ENCODE assay signal across 8 mouse cellular contexts in genomic region chr7:45869107-45869670, GRCm38 (mm10). TPM values are rescaled to one million over a fixed set of nuclear protein-coding genes. Genes with fewer than 3 reads are reported as not detected.
DNase-seq lines count a peak whose midpoint lies in the region; ATAC-seq and TF ChIP-seq lines count a peak whose summit lies in the region.
"Had no signal": no experiment of that assay in that cellular context is flagged by ENCODE, and none has a peak within 500 bp of the region (broad histone marks: within the 10 kb centered on the region; RNA-seq: fewer than 3 reads in every experiment).

No protein-coding gene starts in this region.

- no peak for TF ChIP-seq CTCF in left cerebral cortex, adult 2 months (IDR thresholded peaks at IDR 0.05)
- TF ChIP-seq CTCF in hindbrain, postnatal 0 days (IDR thresholded peaks at IDR 0.05; ENCODE audit: low read depth), result no peak

- no peak overlapping the region for H3K9ac ChIP-seq in forebrain, embryonic 12.5 days
- H3K9ac ChIP-seq in hindbrain, postnatal 0 days (replicated peaks; ENCODE audit: low read length), result peak overlapping the region; percentile 78
- peak overlapping the region; percentile 56; the same call in 1 of the 2 replicates for H3K9ac ChIP-seq in neural tube, embryonic 14.5 days (replicated peaks; ENCODE audit: low read depth, low read length)

- intact Hi-C loops in left cerebral cortex, adult 2 months (cut with DNase I), result no loop called here

- no peaks in the 10 kb centered on the region for H3K9me3 ChIP-seq in forebrain, embryonic 12.5 days
- no peaks in the 10 kb centered on the region for H3K9me3 ChIP-seq in hindbrain, postnatal 0 days (ENCODE audit: low read length)
- H3K9me3 ChIP-seq in neural tube, embryonic 14.5 days (ENCODE audit: control insufficient read depth, low read length), result no peaks in the 10 kb centered on the region

- peaks cover 69% of the 10 kb centered on the region for H3K27me3 ChIP-seq in forebrain, embryonic 12.5 days
- H3K27me3 ChIP-seq in hindbrain, postnatal 0 days (ENCODE audit: insufficient read depth, low read length), result no peaks in the 10 kb centered on the region
- H3K27me3 ChIP-seq in neural tube, embryonic 14.5 days (ENCODE audit: control insufficient read depth, insufficient read depth, low read length), result peaks cover 4% of the 10 kb centered on the region; the same call in 1 of the 2 replicates

- 18% methylated on average over 8 of the region's 8 CpGs for WGBS in forebrain, embryonic 12.5 days
- 10% methylated on average over 8 of the region's 8 CpGs for WGBS in hindbrain, postnatal 0 days
- WGBS in neural tube, embryonic 14.5 days, result 8% methylated on average over 8 of the region's 8 CpGs

- ATAC-seq in forebrain, embryonic 12.5 days (ENCODE audit: low FRiP score), result no peak
- no peak for ATAC-seq in hindbrain, postnatal 0 days
- ATAC-seq in neural tube, embryonic 14.5 days (ENCODE audit: low read depth), result no peak

- peaks cover 56% of the 10 kb centered on the region for H3K4me1 ChIP-seq in forebrain, embryonic 12.5 days
- peaks cover 27% of the 10 kb centered on the region for H3K4me1 ChIP-seq in hindbrain, postnatal 0 days (ENCODE audit: insufficient read depth, low read length)
- peaks cover 28% of the 10 kb centered on the region for H3K4me1 ChIP-seq in neural tube, embryonic 14.5 days (ENCODE audit: control insufficient read depth, insufficient read depth, low read length)

- peak overlapping the region; percentile 22; the same call in 1 of the 2 replicates for H3K4me3 ChIP-seq in left cerebral cortex, adult 2 months
- peak overlapping the region; percentile 31; the same call in 1 of the 2 replicates for H3K4me3 ChIP-seq in forebrain, embryonic 12.5 days (replicated peaks)
- peak overlapping the region; percentile 72 for H3K4me3 ChIP-seq in hindbrain, postnatal 0 days (ENCODE audit: low read length)
- H3K4me3 ChIP-seq in neural tube, embryonic 14.5 days (ENCODE audit: low read depth, low read length), result peak overlapping the region; percentile 42

- H3K36me3 ChIP-seq in forebrain, embryonic 12.5 days (replicated peaks), result 0 out of 2 replicates have a peak, but pooled peaks cover 3% of the 10 kb centered on the region
- H3K36me3 ChIP-seq in hindbrain, postnatal 0 days (ENCODE audit: insufficient read depth, low read length), result no peaks in the 10 kb centered on the region
- no peaks in the 10 kb centered on the region for H3K36me3 ChIP-seq in neural tube, embryonic 14.5 days (ENCODE audit: control insufficient read depth, insufficient read depth, low read length)

- no peak overlapping the region; the same call in 1 of the 2 replicates for H3K27ac ChIP-seq in left cerebral cortex, adult 2 months
- H3K27ac ChIP-seq in forebrain, embryonic 12.5 days, result no peak overlapping the region
- peak overlapping the region; percentile 78; the same call in 1 of the 2 replicates for H3K27ac ChIP-seq in hindbrain, postnatal 0 days
- H3K27ac ChIP-seq in neural tube, embryonic 14.5 days (ENCODE audit: low read depth, low read length), result no peak overlapping the region; the same call in 1 of the 2 replicates

- peak overlapping the region; percentile 56 for H3K4me2 ChIP-seq in forebrain, embryonic 12.5 days
- H3K4me2 ChIP-seq in hindbrain, postnatal 0 days (ENCODE audit: low read depth, low read length), result peak overlapping the region; percentile 77
- H3K4me2 ChIP-seq in neural tube, embryonic 14.5 days (ENCODE audit: low read depth, low read length), result peak overlapping the region; percentile 60

- DNase-seq in left cerebral cortex, adult 2 months (ENCODE audit: extremely low spot score in 1 of 2, low spot score in 2 of 2), result no peak
- DNase-seq in left cerebral cortex, adult 18-20 months (ENCODE audit: low spot score in 2 of 2), result no peak
- DNase-seq in hindbrain, postnatal 0 days (ENCODE audit: low spot score), result peak; percentile 53
- no peak for DNase-seq in thymus, postnatal 36 days
- no peak for DNase-seq in ovary, postnatal 36 days (ENCODE audit: low spot score)
- DNase-seq: kidney, adult 8-10 months had no signal

RNA-seq across cellular contexts. Expression of gene Kdelr1, which starts 3.4 kb away (rescaled TPM):
- total RNA-seq in left cerebral cortex, adult 2 months (2021), result 10 to 100 TPM; 67.4 to 75.4 TPM
- 10 to 100 TPM; 69.0 to 76.2 TPM for total RNA-seq in left cerebral cortex, adult 18-20 months (2021)
- 38.6 and 44.6 TPM in 2 replicates for polyA plus RNA-seq in forebrain, embryonic 12.5 days (2016; fragmentation: Nextera tagmentation; extraction: Ambion mirVana)
- 161 and 196 TPM in 2 replicates for total RNA-seq in hindbrain, postnatal 0 days (2014; rRNA removed)
- polyA plus RNA-seq in hindbrain, postnatal 0 days (2015; fragmentation: Nextera tagmentation; extraction: Ambion mirVana), result 45.9 and 50.2 TPM in 2 replicates
- polyA plus RNA-seq in neural tube, embryonic 14.5 days (2014; fragmentation: Nextera tagmentation; extraction: Ambion mirVana), result 67.9 and 98.6 TPM in 2 replicates

RNA-seq across cellular contexts. Expression of gene Grin2d, which starts 9.0 kb away (rescaled TPM):
- 10 to 100 TPM; 13.4 to 14.7 TPM for total RNA-seq in left cerebral cortex, adult 2 months (2021)
- total RNA-seq in left cerebral cortex, adult 18-20 months (2021), result 10 to 100 TPM; 10.7 to 10.9 TPM
- polyA plus RNA-seq in forebrain, embryonic 12.5 days (2016; fragmentation: Nextera tagmentation; extraction: Ambion mirVana), result 0.33 and 0.47 TPM in 2 replicates
- total RNA-seq in hindbrain, postnatal 0 days (2014; rRNA removed), result 37.8 and 44.9 TPM in 2 replicates
- 4.1 and 4.4 TPM in 2 replicates for polyA plus RNA-seq in hindbrain, postnatal 0 days (2015; fragmentation: Nextera tagmentation; extraction: Ambion mirVana)
- polyA plus RNA-seq in neural tube, embryonic 14.5 days (2014; fragmentation: Nextera tagmentation; extraction: Ambion mirVana), result 3.4 and 4.3 TPM in 2 replicates

RNA-seq across cellular contexts. Expression of gene Syngr4, which starts 27.3 kb away (rescaled TPM):
- not detected for total RNA-seq in left cerebral cortex, adult 2 months (2021)
- not detected for total RNA-seq in left cerebral cortex, adult 18-20 months (2021)
- polyA plus RNA-seq in forebrain, embryonic 12.5 days (2016; fragmentation: Nextera tagmentation; extraction: Ambion mirVana), result 0.63 and 0.88 TPM in 2 replicates
- total RNA-seq in hindbrain, postnatal 0 days (2014; rRNA removed), result not detected in 2 replicates
- polyA plus RNA-seq in hindbrain, postnatal 0 days (2015; fragmentation: Nextera tagmentation; extraction: Ambion mirVana), result 0.19 and 0.51 TPM in 2 replicates
- 0.37 TPM in 1 of 2 replicates, not detected in the other for polyA plus RNA-seq in neural tube, embryonic 14.5 days (2014; fragmentation: Nextera tagmentation; extraction: Ambion mirVana)

RNA-seq across cellular contexts. Expression of gene Tmem143, which starts 27.6 kb away (rescaled TPM):
- total RNA-seq in left cerebral cortex, adult 2 months (2021), result 10 to 100 TPM; 21.8 to 22.3 TPM
- total RNA-seq in left cerebral cortex, adult 18-20 months (2021), result 10 to 100 TPM; 20.9 to 22.0 TPM
- polyA plus RNA-seq in forebrain, embryonic 12.5 days (2016; fragmentation: Nextera tagmentation; extraction: Ambion mirVana), result 3.3 and 3.9 TPM in 2 replicates
- total RNA-seq in hindbrain, postnatal 0 days (2014; rRNA removed), result 39.2 and 48.8 TPM in 2 replicates
- 4.6 and 6.8 TPM in 2 replicates for polyA plus RNA-seq in hindbrain, postnatal 0 days (2015; fragmentation: Nextera tagmentation; extraction: Ambion mirVana)
- polyA plus RNA-seq in neural tube, embryonic 14.5 days (2014; fragmentation: Nextera tagmentation; extraction: Ambion mirVana), result 4.0 and 4.8 TPM in 2 replicates

RNA-seq across cellular contexts. Expression of gene Grwd1, which starts 38.4 kb away (rescaled TPM):
- 10 to 100 TPM; 17.9 to 22.1 TPM for total RNA-seq in left cerebral cortex, adult 2 months (2021)
- 10 to 100 TPM; 20.1 to 23.2 TPM for total RNA-seq in left cerebral cortex, adult 18-20 months (2021)
- polyA plus RNA-seq in forebrain, embryonic 12.5 days (2016; fragmentation: Nextera tagmentation; extraction: Ambion mirVana), result 55.5 and 60.0 TPM in 2 replicates
- 29.1 and 34.6 TPM in 2 replicates for total RNA-seq in hindbrain, postnatal 0 days (2014; rRNA removed)
- 44.6 and 48.6 TPM in 2 replicates for polyA plus RNA-seq in hindbrain, postnatal 0 days (2015; fragmentation: Nextera tagmentation; extraction: Ambion mirVana)
- polyA plus RNA-seq in neural tube, embryonic 14.5 days (2014; fragmentation: Nextera tagmentation; extraction: Ambion mirVana), result 39.0 and 40.5 TPM in 2 replicates

Comparison
In these comparisons a context has a peak if more than half of its experiments do, and no peak if none do; other contexts are left out.
1. H3K4me3 ChIP-seq: peak in every context shown above with its lines; median percentile 72 in hindbrain, postnatal 0 days; 42 in neural tube, embryonic 14.5 days; 31 in forebrain, embryonic 12.5 days; 22 in left cerebral cortex, adult 2 months.